Mouse (Mus musculus) neural tube, embryonic 11.5 days (tissue): ENCODE data around the gene Nme7. TPM values are rescaled to one million over a fixed set of nuclear protein-coding genes. Genes with fewer than 3 reads are reported as not detected.

Source experiments
- ATAC-seq: fragments of 200-750 bp; cut with Nextera tagmentation; 2 replicates; pipeline ENCODE4 v1.8.0; 2017; ENCODE audit warnings: moderate number of reproducible peaks, mild to moderate bottlenecking, moderate TSS enrichment, moderate library complexity; ENCODE audit not compliant: insufficient read depth, low FRiP score, low TSS enrichment
- DNase-seq: peaks from one replicate; pipeline ENCODE4 v3.0.0-alpha.2; 2015; ENCODE audit warnings: low spot score
- H3K27ac ChIP-seq: fragments of 300-500 bp; sonication (generic); 2 replicates; pipeline ENCODE4 v1.5.1; 2014; ENCODE audit warnings: low read depth, mild to moderate bottlenecking, low read length
- H3K27me3 ChIP-seq: fragments of 300-500 bp; sonication (generic); 2 replicates; pipeline ENCODE4 v1.6.1; 2014; ENCODE audit warnings: mild to moderate bottlenecking, low read length, mixed read lengths; ENCODE audit not compliant: control insufficient read depth, insufficient read depth
- H3K36me3 ChIP-seq: fragments of 300-500 bp; sonication (generic); 2 replicates; pipeline ENCODE4 v1.6.1; 2014; ENCODE audit warnings: mild to moderate bottlenecking, low read length, moderate library complexity, mixed read lengths; ENCODE audit not compliant: control insufficient read depth, insufficient read depth
- H3K4me1 ChIP-seq: fragments of 300-500 bp; sonication (generic); 2 replicates; pipeline ENCODE4 v1.6.1; 2014; ENCODE audit warnings: low read length, mixed read lengths; ENCODE audit not compliant: control insufficient read depth, insufficient read depth
- H3K4me2 ChIP-seq: fragments of 300-500 bp; sonication (generic); 2 replicates; pipeline ENCODE4 v1.6.1; 2014; ENCODE audit warnings: low read depth, mild to moderate bottlenecking, moderate library complexity
- H3K4me3 ChIP-seq: fragments of 300-500 bp; sonication (generic); 2 replicates; pipeline ENCODE4 v1.5.1; 2014; ENCODE audit warnings: low read depth, low read length
- H3K9ac ChIP-seq: fragments of 300-500 bp; sonication (generic); 2 replicates; pipeline ENCODE4 v1.6.1; 2014; ENCODE audit warnings: mild to moderate bottlenecking, low read length
- H3K9me3 ChIP-seq: fragments of 300-500 bp; sonication (generic); 2 replicates; pipeline ENCODE4 v1.6.1; 2016; ENCODE audit warnings: low read length; ENCODE audit not compliant: control insufficient read depth
- WGBS: fragments of 180-500 bp; shearing (Covaris S2); extraction: QIAGEN DNeasy Blood & Tissue Kit; methylation state at CpG from one replicate; pipeline ENCODE4 v1.1.7; 2014; 5-methylcytosine and 5-hydroxymethylcytosine counted together
- polyA plus RNA-seq: library from polyadenylated mRNA; unstranded; fragments of >200 nt; fragmentation: Nextera tagmentation; extraction: Ambion mirVana; gene quantifications from 2 replicates; pipeline ENCODE4 v1.2.1, GENCODE M21; 2014

The Nme7 gene
- polyA plus RNA-seq, 1 experiment from 2014 or later, result 32.4 TPM

GRCm38 (mm10) chr1:164383621-164384020, 79.7 kb downstream of the Nme7 start:
- no peaks in the 10 kb centered on the region for H3K27me3 ChIP-seq
- no peak overlapping the region for H3K4me3 ChIP-seq
- H3K36me3 ChIP-seq, result no peaks in the 10 kb centered on the region
- no peaks in the 10 kb centered on the region for H3K9me3 ChIP-seq
- no peak overlapping the region for H3K4me2 ChIP-seq
- WGBS, result 92% methylated on average over 8 of the region's 8 CpGs
- H3K9ac ChIP-seq, result no peak overlapping the region
- ATAC-seq, result no peak
- no peak overlapping the region for H3K27ac ChIP-seq
- no peak for DNase-seq
- H3K4me1 ChIP-seq, result no peaks in the 10 kb centered on the region

GRCm38 (mm10) chr1:164384354-164384753, 80.4 kb downstream of the Nme7 start:
- DNase-seq (no peak), ATAC-seq (no peak)
- Histone ChIP-seq H3K4me1 (no peaks in the 10 kb centered on the region), H3K36me3 (no peaks in the 10 kb centered on the region), H3K4me3 (no peak overlapping the region), H3K27me3 (no peaks in the 10 kb centered on the region), H3K27ac (no peak overlapping the region), H3K4me2 (no peak overlapping the region), H3K9me3 (no peaks in the 10 kb centered on the region), H3K9ac (no peak overlapping the region)
- WGBS, result 93% methylated on average over 10 of the region's 10 CpGs

DNA sequence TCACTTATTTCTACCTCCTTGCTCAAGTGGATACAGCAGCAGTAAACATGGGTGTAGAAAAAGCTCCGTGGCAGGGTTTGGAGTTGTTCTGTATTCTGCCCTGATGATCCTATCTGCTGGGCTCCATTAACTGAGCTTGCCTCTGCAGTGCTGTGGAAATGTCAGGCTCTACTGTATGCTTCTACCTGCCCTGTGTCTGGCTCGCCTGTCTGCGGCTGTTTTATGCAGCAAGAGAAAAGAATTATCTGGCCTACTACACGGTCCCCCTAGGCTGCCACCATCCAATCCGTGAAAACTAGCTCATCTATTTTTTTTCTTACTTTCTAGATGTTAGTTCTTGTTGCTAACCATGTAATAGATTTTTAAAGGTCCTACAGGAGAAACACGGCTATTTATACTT, 81.1 kb downstream of the Nme7 start:
- Histone ChIP-seq H3K4me3 (no peak overlapping the region), H3K4me1 (no peaks in the 10 kb centered on the region), H3K27me3 (no peaks in the 10 kb centered on the region), H3K4me2 (no peak overlapping the region), H3K27ac (no peak overlapping the region), H3K9ac (no peak overlapping the region), H3K9me3 (no peaks in the 10 kb centered on the region), H3K36me3 (no peaks in the 10 kb centered on the region)
- DNase-seq (no peak), ATAC-seq (no peak)
- 89% methylated on average over 6 of the region's 6 CpGs for WGBS

DNA sequence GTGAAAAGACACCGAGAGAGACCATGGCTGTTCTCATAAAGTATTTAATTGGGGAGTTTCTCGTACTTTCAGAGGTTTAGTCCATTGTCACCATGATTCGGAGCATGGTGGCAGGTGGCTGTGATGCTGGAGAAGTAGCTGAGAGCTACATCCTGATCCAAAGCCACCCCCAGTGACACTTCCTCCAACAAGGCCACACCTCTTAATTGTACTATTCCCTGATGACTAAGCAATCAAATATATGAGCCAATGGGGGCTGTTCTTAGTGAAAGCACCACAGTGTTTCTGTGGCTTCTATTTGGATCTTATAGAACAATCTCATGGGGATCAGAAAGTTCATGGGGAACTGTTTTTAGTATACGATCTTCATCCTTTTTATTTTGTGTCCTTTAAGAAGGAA, 85.8 kb downstream of the Nme7 start:
- no peak overlapping the region for H3K27ac ChIP-seq
- no peaks in the 10 kb centered on the region for H3K9me3 ChIP-seq
- no peaks in the 10 kb centered on the region for H3K36me3 ChIP-seq
- no peak overlapping the region for H3K4me2 ChIP-seq
- H3K27me3 ChIP-seq, result no peaks in the 10 kb centered on the region
- H3K4me3 ChIP-seq, result no peak overlapping the region
- H3K4me1 ChIP-seq, result peaks cover 3% of the 10 kb centered on the region; the same call in 1 of the 2 replicates
- 88% methylated on average over 4 of the region's 4 CpGs for WGBS
- no peak overlapping the region for H3K9ac ChIP-seq
- ATAC-seq, result no peak
- DNase-seq, result no peak

DNA sequence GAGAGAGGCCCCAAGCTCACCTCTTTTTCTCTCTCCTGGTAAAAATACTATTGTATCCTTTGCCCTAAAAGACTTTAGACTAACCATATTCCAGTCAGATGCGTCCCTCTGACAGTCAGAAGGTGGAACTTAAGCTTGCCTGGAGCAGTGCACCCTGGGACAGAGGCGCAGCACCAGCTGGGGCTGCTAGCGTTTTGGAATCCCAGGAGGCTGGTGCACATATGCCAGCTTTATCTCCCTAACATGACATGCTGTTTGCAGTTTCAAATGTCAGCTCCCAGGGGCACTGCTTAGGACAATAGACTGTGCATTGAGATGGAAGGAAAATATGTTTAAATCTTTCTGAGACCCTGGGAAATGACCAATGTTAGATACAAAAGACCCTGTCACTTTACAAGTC, 88.3 kb downstream of the Nme7 start:
- Histone ChIP-seq H3K36me3 (no peaks in the 10 kb centered on the region), H3K9ac (no peak overlapping the region), H3K4me3 (no peak overlapping the region), H3K4me2 (no peak overlapping the region), H3K9me3 (no peaks in the 10 kb centered on the region), H3K27me3 (no peaks in the 10 kb centered on the region), H3K4me1 (peaks cover 3% of the 10 kb centered on the region; the same call in 1 of the 2 replicates), H3K27ac (no peak overlapping the region)
- ATAC-seq, result peak; percentile 67; the same call in 1 of the 2 replicates
- 44% methylated on average over 3 of the region's 3 CpGs for WGBS
- DNase-seq, result peak; percentile 57

DNA sequence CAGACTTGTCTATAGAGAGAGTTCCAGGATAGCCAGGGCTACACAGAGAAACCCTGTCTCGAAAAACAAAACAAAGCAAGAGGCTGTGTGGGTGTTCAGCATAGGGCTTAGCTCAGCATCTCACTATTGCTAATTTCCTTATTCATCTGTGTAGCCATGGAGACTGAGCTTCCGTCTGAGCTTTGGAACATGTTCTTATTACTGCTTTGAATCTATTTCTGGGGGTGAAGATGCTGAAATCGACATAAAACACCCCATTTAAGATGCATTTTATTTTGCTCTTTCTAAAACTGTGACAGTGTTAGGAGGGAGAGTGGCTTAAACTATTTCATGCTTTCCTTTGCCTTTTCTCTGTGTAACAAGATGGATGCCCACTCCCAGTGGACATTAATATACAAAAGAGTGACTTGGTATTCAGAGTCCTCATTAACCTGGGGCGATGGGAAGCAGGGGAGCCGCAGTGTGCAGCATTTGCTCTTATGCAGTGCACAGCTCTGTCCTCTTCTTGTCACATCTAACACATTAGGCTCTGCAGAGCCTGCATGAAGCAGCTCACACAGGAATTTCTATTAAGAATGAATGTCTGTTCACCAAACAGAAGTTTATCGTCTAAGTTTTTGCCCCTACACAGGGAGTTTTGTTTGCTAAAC, 91.3 kb downstream of the Nme7 start:
- peak; percentile 81 for ATAC-seq
- Histone ChIP-seq H3K36me3 (no peaks in the 10 kb centered on the region), H3K4me2 (no peak overlapping the region), H3K27ac (no peak overlapping the region), H3K9ac (no peak overlapping the region), H3K4me3 (no peak overlapping the region), H3K4me1 (peaks cover 3% of the 10 kb centered on the region; the same call in 1 of the 2 replicates), H3K27me3 (no peaks in the 10 kb centered on the region), H3K9me3 (no peaks in the 10 kb centered on the region)
- WGBS, result 63% methylated on average over 6 of the region's 6 CpGs
- peak; percentile 38 for DNase-seq

GRCm38 (mm10) chr1:164397672-164398071, 93.8 kb downstream of the Nme7 start:
- Histone ChIP-seq H3K27me3 (no peaks in the 10 kb centered on the region), H3K27ac (no peak overlapping the region), H3K4me2 (no peak overlapping the region), H3K36me3 (no peaks in the 10 kb centered on the region), H3K9ac (no peak overlapping the region), H3K9me3 (no peaks in the 10 kb centered on the region), H3K4me3 (no peak overlapping the region), H3K4me1 (no peaks in the 10 kb centered on the region)
- ATAC-seq (no peak), DNase-seq (no peak)
- 77% methylated on average over 4 of the region's 4 CpGs for WGBS

- Histone ChIP-seq H3K4me3 (no peak overlapping the region), H3K27me3 (no peaks in the 10 kb centered on the region), H3K4me2 (no peak overlapping the region), H3K36me3 (no peaks in the 10 kb centered on the region), H3K9ac (no peak overlapping the region), H3K27ac (no peak overlapping the region), H3K9me3 (no peaks in the 10 kb centered on the region), H3K4me1 (no peaks in the 10 kb centered on the region)
- DNase-seq (no peak), ATAC-seq (no peak)
- WGBS, result 97% methylated on average over 3 of the region's 3 CpGs
Observed at GRCm38 (mm10) chr1:164399578-164399977, 95.7 kb downstream of the Nme7 start.

DNA sequence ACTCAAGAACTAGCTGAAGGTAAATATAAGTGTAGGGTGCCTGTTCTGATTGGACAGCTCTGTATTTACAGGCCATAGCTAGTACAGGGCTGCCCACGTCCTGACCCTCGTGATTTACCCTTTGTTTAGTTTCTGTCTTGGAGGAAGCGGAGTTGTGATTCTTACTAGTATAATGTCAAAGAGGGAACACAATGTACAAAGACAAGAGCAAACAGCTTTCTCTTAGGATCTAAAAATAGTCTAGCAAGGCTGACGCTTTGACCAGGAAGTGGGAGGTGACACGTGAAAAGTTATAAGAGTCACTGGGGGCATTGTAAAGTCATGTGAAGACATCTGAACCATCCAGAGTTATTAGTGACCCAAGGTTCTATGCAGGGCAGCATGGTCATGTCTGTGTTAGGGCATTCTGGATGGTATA, 101.5 kb downstream of the Nme7 start:
- Histone ChIP-seq H3K36me3 (no peaks in the 10 kb centered on the region), H3K9ac (no peak overlapping the region), H3K9me3 (no peaks in the 10 kb centered on the region), H3K4me2 (no peak overlapping the region), H3K4me3 (no peak overlapping the region), H3K27ac (no peak overlapping the region), H3K27me3 (no peaks in the 10 kb centered on the region), H3K4me1 (peaks cover 3% of the 10 kb centered on the region; the same call in 1 of the 2 replicates)
- no peak for ATAC-seq
- DNase-seq, result no peak
- 75% methylated on average over 5 of the region's 5 CpGs for WGBS
